ENCODE assay signal across 9 mouse cellular contexts in genomic region chr5:77137701-77138265, GRCm38 (mm10). TPM values are rescaled to one million over a fixed set of nuclear protein-coding genes. Genes with fewer than 3 reads are reported as not detected.
DNase-seq lines count a peak whose midpoint lies in the region; ATAC-seq and TF ChIP-seq lines count a peak whose summit lies in the region.
"Had no signal": no experiment of that assay in that cellular context is flagged by ENCODE, and none has a peak within 500 bp of the region (broad histone marks: within the 10 kb centered on the region; RNA-seq: fewer than 3 reads in every experiment).

No protein-coding gene starts in this region.

- H3K4me1 ChIP-seq in kidney, embryonic 15.5 days = peaks cover 16% of the 10 kb centered on the region
- 0 out of 2 replicates have a peak, but pooled peaks cover 8% of the 10 kb centered on the region for H3K4me1 ChIP-seq in forebrain, postnatal 0 days (ENCODE audit: insufficient read depth)
- peaks cover 4% of the 10 kb centered on the region; the same call in 1 of the 2 replicates for H3K4me1 ChIP-seq in lung, adult 2 months (ENCODE audit: control insufficient read depth, insufficient read depth, low read length)

- no peak for TF ChIP-seq CTCF in forebrain, postnatal 0 days (IDR thresholded peaks at IDR 0.05; ENCODE audit: low read depth)
- TF ChIP-seq CTCF in lung, adult 2 months (IDR thresholded peaks at IDR 0.05; ENCODE audit: insufficient read depth, low read length) = no peak

- no peaks in the 10 kb centered on the region for H3K27me3 ChIP-seq in kidney, embryonic 15.5 days
- no peaks in the 10 kb centered on the region for H3K27me3 ChIP-seq in forebrain, postnatal 0 days (ENCODE audit: insufficient read depth, low read length)
- H3K27me3 ChIP-seq: Patski had no signal

- no peak overlapping the region for H3K4me2 ChIP-seq in kidney, embryonic 15.5 days
- no peak overlapping the region for H3K4me2 ChIP-seq in forebrain, postnatal 0 days (ENCODE audit: low read depth)

- no peak for ATAC-seq in kidney, embryonic 15.5 days (replicated peaks; ENCODE audit: low FRiP score)
- peak; percentile 81 for ATAC-seq in forebrain, postnatal 0 days
- ATAC-seq: Patski had no signal

- no peak overlapping the region for H3K27ac ChIP-seq in kidney, embryonic 15.5 days
- no peak overlapping the region for H3K27ac ChIP-seq in forebrain, postnatal 0 days (ENCODE audit: low read depth, low read length)

- H3K36me3 ChIP-seq in kidney, embryonic 15.5 days = no peaks in the 10 kb centered on the region
- H3K36me3 ChIP-seq in forebrain, postnatal 0 days (ENCODE audit: insufficient read depth) = no peaks in the 10 kb centered on the region

- H3K9me3 ChIP-seq in kidney, embryonic 15.5 days (replicated peaks) = no peaks in the 10 kb centered on the region
- H3K9me3 ChIP-seq in forebrain, postnatal 0 days (ENCODE audit: low read length) = no peaks in the 10 kb centered on the region

- no peak overlapping the region for H3K4me3 ChIP-seq in kidney, embryonic 15.5 days (replicated peaks)
- H3K4me3 ChIP-seq in forebrain, postnatal 0 days (ENCODE audit: low read depth, low read length) = no peak overlapping the region
- no peak overlapping the region for H3K4me3 ChIP-seq in lung, adult 2 months (replicated peaks; ENCODE audit: extremely low read depth, low read depth, low read length)

- 69% methylated on average over 8 of the region's 8 CpGs for WGBS in kidney, embryonic 15.5 days
- WGBS in forebrain, postnatal 0 days = 11% methylated on average over 8 of the region's 8 CpGs
- WGBS in lung, adult 2 months = 41% methylated on average over 8 of the region's 8 CpGs

- H3K9ac ChIP-seq in kidney, embryonic 15.5 days = no peak overlapping the region
- no peak overlapping the region for H3K9ac ChIP-seq in forebrain, postnatal 0 days

- TF ChIP-seq POLR2A in lung, adult 2 months (IDR thresholded peaks at IDR 0.05; ENCODE audit: borderline replicate concordance, extremely low read depth, low read depth, low read length) = no peak

- DNase-seq in kidney, adult 8-10 months = peak; percentile 28 to 46
- peak; percentile 33 for DNase-seq in cerebellum, adult 11-12 months
- peak; percentile 26 for DNase-seq in forebrain, postnatal 0 days
- peak; percentile 67 for DNase-seq in lung, adult 2 months
- no peak for DNase-seq in thymus, postnatal 4 days
- no peak for DNase-seq in left cerebral cortex, adult 11 months (ENCODE audit: low spot score)
- DNase-seq in yolk sac, embryonic 10.5 days (ENCODE audit: low spot score) = no peak

RNA-seq across cellular contexts. Expression of gene Hopx, which starts 22.9 kb away (rescaled TPM):
- polyA plus RNA-seq in kidney, embryonic 15.5 days (2015; fragmentation: Nextera tagmentation; extraction: Ambion mirVana) = 1.0 and 1.7 TPM in 2 replicates
- 26.1 and 28.1 TPM in 2 replicates for total RNA-seq in forebrain, postnatal 0 days (2014; rRNA removed)
- polyA plus RNA-seq in forebrain, postnatal 0 days (2015; fragmentation: Nextera tagmentation; extraction: Ambion mirVana) = 2.7 and 2.8 TPM in 2 replicates
- polyA plus RNA-seq in lung, adult 2 months (2012; rRNA removed) = 592 and 698 TPM in 2 replicates
- polyA plus RNA-seq: Patski had no signal

Comparison
In these comparisons a context has a peak if more than half of its experiments do, and no peak if none do; other contexts are left out.
1. DNase-seq: peak in kidney, adult 8-10 months (2 of 2), cerebellum, adult 11-12 months (single experiment), forebrain, postnatal 0 days (single experiment) and lung, adult 2 months (single experiment); none in thymus, postnatal 4 days (single experiment), left cerebral cortex, adult 11 months (single experiment) and yolk sac, embryonic 10.5 days (single experiment).
2. RNA of gene Hopx, which starts 22.9 kb away (polyA plus RNA-seq): 592 to 698 TPM in lung, adult 2 months; 2.7 to 2.8 TPM in forebrain, postnatal 0 days and 1.0 to 1.7 TPM in kidney, embryonic 15.5 days; every median in the first group is over 100 times any median in the second.